Mouse (Mus musculus) E14TG2a.4 (cell line): ENCODE data around the gene Rps17.

Source experiments
- CTCF ChIP-seq: conservative IDR thresholded peaks from 2 replicates; pipeline ENCODE4 v1.5.1; 2014; ENCODE audit warnings: low read length
- NANOG ChIP-seq: IDR thresholded peaks from 2 replicates; pipeline ENCODE4 v1.6.1; 2014; ENCODE audit warnings: borderline replicate concordance, low read length, mixed read lengths

GRCm38 (mm10) chr7:81345447-81346170 is 555 bp upstream of the Rps17 start:
- no peak for TF ChIP-seq CTCF
- TF ChIP-seq NANOG = no peak
